Mouse (Mus musculus): ENCODE measurements around the gene Scd4. TPM values are rescaled to one million over a fixed set of nuclear protein-coding genes. Genes with fewer than 3 reads are reported as not detected.

Scd4 gene
- polyA plus RNA-seq, 1 experiment from 2014 or later, result 0.08 TPM

- H3K4me1 ChIP-seq (replicated peaks; ENCODE audit: control insufficient read depth, insufficient read depth), result no peaks in the 10 kb centered on the region
- no peak for DNase-seq (ENCODE audit: low spot score)
Observed at GRCm38 (mm10) chr19:44369371-44369770, 36.5 kb downstream of the Scd4 start.

GRCm38 (mm10) chr19:44370231-44370630 is 37.3 kb downstream of the Scd4 start:
- Histone ChIP-seq H3K9me3 (ENCODE audit: control insufficient read depth, low read length) (no peaks in the 10 kb centered on the region), H3K4me2 (replicated peaks; ENCODE audit: low read depth) (no peak overlapping the region), H3K27me3 (ENCODE audit: control insufficient read depth, insufficient read depth, low read length) (no peaks in the 10 kb centered on the region), H3K9ac (ENCODE audit: low read length) (no peak overlapping the region), H3K4me3 (ENCODE audit: low read depth, low read length) (no peak overlapping the region), H3K4me1 (replicated peaks; ENCODE audit: control insufficient read depth, insufficient read depth) (no peaks in the 10 kb centered on the region), H3K36me3 (ENCODE audit: control insufficient read depth, insufficient read depth, low read length) (no peaks in the 10 kb centered on the region), H3K27ac (replicated peaks) (no peak overlapping the region)
- WGBS, result 68% methylated on average over 5 of the region's 5 CpGs
- no peak for DNase-seq (ENCODE audit: low spot score)
- no peak for TF ChIP-seq EP300 (optimal IDR thresholded peaks at IDR 0.05)
- TF ChIP-seq CTCF (IDR thresholded peaks at IDR 0.05; ENCODE audit: low read depth), result no peak
- ATAC-seq (ENCODE audit: low FRiP score, low TSS enrichment), result no peak

More at GRCm38 (mm10) chr19:44369371-44369770, 36.5 kb downstream of the Scd4 start:
- no peak overlapping the region for H3K9ac ChIP-seq (ENCODE audit: low read length)
- H3K36me3 ChIP-seq (ENCODE audit: control insufficient read depth, insufficient read depth, low read length), result no peaks in the 10 kb centered on the region
- H3K9me3 ChIP-seq (ENCODE audit: control insufficient read depth, low read length), result no peaks in the 10 kb centered on the region
- H3K27me3 ChIP-seq (ENCODE audit: control insufficient read depth, insufficient read depth, low read length), result no peaks in the 10 kb centered on the region
- no peak overlapping the region for H3K4me2 ChIP-seq (replicated peaks; ENCODE audit: low read depth)
- H3K27ac ChIP-seq (replicated peaks), result no peak overlapping the region
- WGBS, result 56% methylated on average over 8 of the region's 8 CpGs
- no peak overlapping the region for H3K4me3 ChIP-seq (ENCODE audit: low read depth, low read length)
- no peak for TF ChIP-seq CTCF (IDR thresholded peaks at IDR 0.05; ENCODE audit: low read depth)
- no peak for TF ChIP-seq EP300 (optimal IDR thresholded peaks at IDR 0.05)
- no peak for ATAC-seq (ENCODE audit: low FRiP score, low TSS enrichment)

GRCm38 (mm10) chr19:44372969-44373368 is 40.1 kb downstream of the Scd4 start:
- Histone ChIP-seq H3K36me3 (ENCODE audit: control insufficient read depth, insufficient read depth, low read length) (no peaks in the 10 kb centered on the region), H3K9ac (ENCODE audit: low read length) (no peak overlapping the region), H3K27me3 (ENCODE audit: control insufficient read depth, insufficient read depth, low read length) (no peaks in the 10 kb centered on the region), H3K4me3 (ENCODE audit: low read depth, low read length) (no peak overlapping the region), H3K9me3 (ENCODE audit: control insufficient read depth, low read length) (no peaks in the 10 kb centered on the region), H3K27ac (replicated peaks) (no peak overlapping the region), H3K4me1 (replicated peaks; ENCODE audit: control insufficient read depth, insufficient read depth) (no peaks in the 10 kb centered on the region), H3K4me2 (replicated peaks; ENCODE audit: low read depth) (no peak overlapping the region)
- ATAC-seq (ENCODE audit: low FRiP score, low TSS enrichment), result peak; percentile 90
- 18% methylated on average over 6 of the region's 6 CpGs for WGBS
- TF ChIP-seq CTCF (IDR thresholded peaks at IDR 0.05; ENCODE audit: low read depth) (peak; percentile 90), EP300 (optimal IDR thresholded peaks at IDR 0.05) (no peak)
- DNase-seq (ENCODE audit: low spot score), result peak; percentile 75

- Histone ChIP-seq H3K9me3 (ENCODE audit: control insufficient read depth, low read length) (no peaks in the 10 kb centered on the region), H3K36me3 (ENCODE audit: control insufficient read depth, insufficient read depth, low read length) (no peaks in the 10 kb centered on the region), H3K4me1 (replicated peaks; ENCODE audit: control insufficient read depth, insufficient read depth) (no peaks in the 10 kb centered on the region), H3K27me3 (ENCODE audit: control insufficient read depth, insufficient read depth, low read length) (no peaks in the 10 kb centered on the region), H3K27ac (replicated peaks) (no peak overlapping the region), H3K4me2 (replicated peaks; ENCODE audit: low read depth) (no peak overlapping the region), H3K9ac (ENCODE audit: low read length) (no peak overlapping the region), H3K4me3 (ENCODE audit: low read depth, low read length) (no peak overlapping the region)
- TF ChIP-seq CTCF (IDR thresholded peaks at IDR 0.05; ENCODE audit: low read depth), result no peak
- TF ChIP-seq EP300 (optimal IDR thresholded peaks at IDR 0.05), result no peak
- 35% methylated on average over 3 of the region's 3 CpGs for WGBS
- ATAC-seq (ENCODE audit: low FRiP score, low TSS enrichment) (no peak), DNase-seq (ENCODE audit: low spot score) (no peak)
Observed at GRCm38 (mm10) chr19:44376511-44376951, 43.6 kb downstream of the Scd4 start.

GRCm38 (mm10) chr19:44377629-44378375 is 44.9 kb downstream of the Scd4 start:
- Histone ChIP-seq H3K9me3 (ENCODE audit: control insufficient read depth, low read length) (no peaks in the 10 kb centered on the region), H3K27ac (replicated peaks) (no peak overlapping the region), H3K27me3 (ENCODE audit: control insufficient read depth, insufficient read depth, low read length) (no peaks in the 10 kb centered on the region), H3K4me2 (replicated peaks; ENCODE audit: low read depth) (no peak overlapping the region), H3K36me3 (ENCODE audit: control insufficient read depth, insufficient read depth, low read length) (no peaks in the 10 kb centered on the region), H3K9ac (ENCODE audit: low read length) (no peak overlapping the region), H3K4me3 (ENCODE audit: low read depth, low read length) (no peak overlapping the region), H3K4me1 (replicated peaks; ENCODE audit: control insufficient read depth, insufficient read depth) (no peaks in the 10 kb centered on the region)
- WGBS, result 41% methylated on average over 5 of the region's 5 CpGs
- DNase-seq (ENCODE audit: low spot score) (no peak), ATAC-seq (ENCODE audit: low FRiP score, low TSS enrichment) (peak; percentile 38)
- TF ChIP-seq CTCF (IDR thresholded peaks at IDR 0.05; ENCODE audit: low read depth) (no peak), EP300 (optimal IDR thresholded peaks at IDR 0.05) (no peak)

- Histone ChIP-seq H3K9me3 (ENCODE audit: control insufficient read depth, low read length) (no peaks in the 10 kb centered on the region), H3K27ac (replicated peaks) (no peak overlapping the region), H3K4me1 (replicated peaks; ENCODE audit: control insufficient read depth, insufficient read depth) (no peaks in the 10 kb centered on the region), H3K4me3 (ENCODE audit: low read depth, low read length) (no peak overlapping the region), H3K9ac (ENCODE audit: low read length) (no peak overlapping the region), H3K36me3 (ENCODE audit: control insufficient read depth, insufficient read depth, low read length) (no peaks in the 10 kb centered on the region), H3K4me2 (replicated peaks; ENCODE audit: low read depth) (no peak overlapping the region), H3K27me3 (ENCODE audit: control insufficient read depth, insufficient read depth, low read length) (no peaks in the 10 kb centered on the region)
- no peak for TF ChIP-seq CTCF (IDR thresholded peaks at IDR 0.05; ENCODE audit: low read depth)
- TF ChIP-seq EP300 (optimal IDR thresholded peaks at IDR 0.05), result no peak
- DNase-seq (ENCODE audit: low spot score) (no peak), ATAC-seq (ENCODE audit: low FRiP score, low TSS enrichment) (no peak)
Observed at GRCm38 (mm10) chr19:44379090-44379489, 46.2 kb downstream of the Scd4 start.
